Mouse (Mus musculus): ENCODE results near the gene Pacrg. TPM values are rescaled to one million over a fixed set of nuclear protein-coding genes. Genes with fewer than 3 reads are reported as not detected.

Gene Pacrg
- polyA plus RNA-seq, 1 experiment: 0.33 TPM

GRCm38 (mm10) chr17:10757455-10757854 lies 82.7 kb downstream of the Pacrg start:
- no peak for DNase-seq (ENCODE audit: low read depth, low spot score)
- 91% methylated on average over 5 of the region's 5 CpGs for WGBS

- no peak for DNase-seq (ENCODE audit: low read depth, low spot score)
- WGBS: 39% methylated on average over 4 of the region's 4 CpGs
Observed at GRCm38 (mm10) chr17:10744709-10745461, 95.2 kb downstream of the Pacrg start.

DNA sequence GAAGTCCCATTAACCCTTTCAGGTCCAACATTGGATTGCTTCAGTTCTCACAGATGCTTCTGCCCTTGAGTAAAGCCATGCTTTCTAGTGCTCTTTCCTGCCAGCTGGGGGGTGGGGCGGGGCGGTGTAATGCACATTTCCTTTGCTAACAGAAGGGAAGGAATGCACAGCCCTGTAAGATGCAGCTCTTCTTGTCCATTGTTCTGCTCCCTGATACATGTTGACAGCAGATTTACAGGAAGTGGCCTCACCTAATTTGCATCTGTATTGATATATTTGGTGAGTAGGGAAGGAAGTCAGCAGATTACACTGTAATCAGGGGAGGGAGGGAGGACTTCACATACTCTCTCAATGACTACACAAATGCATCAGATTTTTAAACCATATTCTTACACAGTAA lies 100.0 kb downstream of the Pacrg start:
- WGBS: 93% methylated on average over 2 of the region's 2 CpGs

DNA sequence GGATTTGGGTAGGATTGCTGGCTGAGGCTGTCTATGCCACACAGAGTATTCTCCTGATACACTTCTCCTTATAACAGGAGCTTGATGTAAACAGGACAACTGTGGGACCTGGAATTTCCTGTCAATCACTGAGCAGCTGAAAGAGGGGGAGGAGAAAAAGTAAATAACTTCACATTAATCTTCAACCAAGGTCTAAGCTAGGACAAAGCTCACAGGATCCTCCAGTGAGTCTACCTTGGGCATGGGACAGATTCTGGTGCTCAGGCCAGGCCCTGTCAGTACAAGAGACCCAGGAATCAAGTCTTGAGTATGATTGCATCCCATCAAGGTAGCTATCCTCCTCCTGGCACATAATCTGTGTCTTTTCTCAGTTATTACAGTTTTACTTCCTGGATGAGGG lies 102.1 kb downstream of the Pacrg start:
- DNase-seq (ENCODE audit: low read depth, low spot score): no peak

More for the DNA sequence above, 100.0 kb downstream of the Pacrg start:
- no peak for DNase-seq (ENCODE audit: low read depth, low spot score)

DNA sequence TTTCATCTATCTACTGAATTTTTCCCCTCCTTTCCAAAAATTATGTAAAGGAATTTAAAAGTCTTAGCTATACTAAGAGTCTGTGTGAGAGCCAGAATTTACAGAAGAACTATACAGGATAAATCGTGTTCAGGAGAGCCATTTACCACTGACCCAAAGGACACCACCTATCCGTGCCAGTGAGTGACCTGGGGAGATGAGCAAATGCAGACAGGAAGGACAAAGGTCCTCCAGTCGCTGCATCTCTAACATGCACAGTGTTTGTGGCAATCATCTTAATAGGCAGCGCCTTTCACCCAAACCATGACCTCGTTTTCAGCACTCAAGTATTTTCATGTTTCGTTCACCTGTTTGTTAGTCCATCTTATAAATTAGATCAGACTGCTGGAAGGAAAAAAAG lies 105.4 kb downstream of the Pacrg start:
- no peak for DNase-seq (ENCODE audit: low read depth, low spot score)
- whole genome bisulfite sequencing: 64% methylated on average over 6 of the region's 6 CpGs

- DNase-seq (ENCODE audit: low read depth, low spot score): no peak
- 38% methylated on average over 4 of the region's 4 CpGs for WGBS
Observed at GRCm38 (mm10) chr17:10732303-10733048, 107.6 kb downstream of the Pacrg start.

DNA sequence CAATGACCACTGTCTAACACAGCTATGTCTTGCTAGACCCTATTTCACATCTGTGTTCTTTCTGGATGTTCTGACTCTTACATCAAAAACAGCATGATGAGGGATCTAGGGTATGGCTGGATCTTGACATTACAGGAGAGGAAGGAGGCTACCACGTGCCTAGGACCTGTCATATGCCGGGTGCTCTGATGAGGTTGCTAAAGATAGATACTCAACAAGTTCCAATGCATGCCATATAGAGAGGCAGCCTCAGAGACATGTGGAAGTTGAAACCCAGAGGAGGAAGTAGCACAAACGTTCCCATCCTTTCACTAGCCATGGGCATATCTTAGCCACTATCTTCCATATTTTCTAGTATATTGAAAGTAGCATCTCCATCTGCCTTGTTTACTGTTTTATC lies 115.3 kb downstream of the Pacrg start:
- 81% methylated on average over 3 of the region's 3 CpGs for WGBS
- DNase-seq (ENCODE audit: low read depth, low spot score): no peak

DNA sequence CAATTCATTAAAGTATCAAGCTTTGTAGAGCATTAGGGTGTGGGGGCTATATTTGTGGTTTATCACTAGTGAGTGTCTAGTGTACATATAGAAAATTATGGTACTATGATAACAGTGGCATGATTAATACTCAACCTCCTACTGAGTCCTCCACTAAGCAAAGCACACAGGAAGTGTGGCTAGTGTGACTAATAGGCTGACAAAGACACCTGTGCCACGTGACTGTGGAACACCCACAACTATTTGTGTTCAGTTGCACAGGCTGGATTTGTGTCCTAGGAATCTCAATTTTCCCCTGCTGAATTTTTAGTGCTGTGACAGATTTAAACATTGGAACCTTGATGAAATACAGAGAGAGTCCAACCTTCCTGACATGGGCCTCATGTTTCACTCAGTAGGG lies 118.5 kb downstream of the Pacrg start:
- WGBS: 36% methylated on average over 1 of the region's 1 CpGs

GRCm38 (mm10) chr17:10717148-10717547 lies 123.0 kb downstream of the Pacrg start:
- no peak for DNase-seq (ENCODE audit: low read depth, low spot score)
- WGBS: 84% methylated on average over 1 of the region's 1 CpGs

More for the DNA sequence above, 118.5 kb downstream of the Pacrg start:
- no peak for DNase-seq (ENCODE audit: low read depth, low spot score)

DNA sequence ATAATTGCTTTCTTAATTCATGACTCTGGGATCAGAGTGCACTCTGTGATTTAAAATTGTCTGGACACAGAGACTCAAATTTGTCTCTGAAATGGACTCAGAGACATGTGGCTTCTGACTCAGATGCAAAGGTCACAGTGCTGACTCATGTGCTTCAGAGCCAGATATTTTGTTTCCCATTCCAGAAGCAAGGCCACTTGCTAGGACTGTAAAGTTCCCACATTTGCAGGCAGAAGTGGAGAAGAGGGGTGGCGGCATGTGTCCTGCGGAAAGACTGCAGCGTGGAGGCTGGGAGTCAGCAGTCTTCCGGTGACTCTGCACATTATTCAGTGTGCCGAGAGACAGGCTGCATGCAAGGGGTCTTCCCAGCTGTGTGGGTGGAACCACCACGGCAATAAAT lies 137.3 kb downstream of the Pacrg start:
- DNase-seq (ENCODE audit: low read depth, low spot score): no peak
- 48% methylated on average over 6 of the region's 6 CpGs for WGBS

DNA sequence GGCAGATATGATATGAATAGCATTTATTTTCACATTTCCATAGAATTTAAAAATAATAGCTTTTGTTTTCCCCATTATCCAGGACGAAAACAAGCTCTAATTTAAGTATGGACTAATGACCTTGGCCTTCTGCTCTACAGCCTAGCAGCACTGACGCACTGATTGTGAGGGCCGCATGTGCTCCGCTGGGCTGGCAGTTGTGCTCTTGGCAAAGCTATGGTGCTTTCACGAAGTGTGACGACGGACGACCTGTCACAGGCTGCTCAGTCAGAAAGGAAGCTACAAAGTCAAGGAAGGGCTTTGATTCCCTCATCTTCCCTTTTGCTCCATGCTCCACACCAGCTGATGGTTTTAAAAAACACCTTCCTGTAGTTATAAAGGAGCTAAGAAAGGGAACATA lies 142.1 kb downstream of the Pacrg start:
- no peak for DNase-seq (ENCODE audit: low read depth, low spot score)
- 74% methylated on average over 8 of the region's 8 CpGs for WGBS

DNA sequence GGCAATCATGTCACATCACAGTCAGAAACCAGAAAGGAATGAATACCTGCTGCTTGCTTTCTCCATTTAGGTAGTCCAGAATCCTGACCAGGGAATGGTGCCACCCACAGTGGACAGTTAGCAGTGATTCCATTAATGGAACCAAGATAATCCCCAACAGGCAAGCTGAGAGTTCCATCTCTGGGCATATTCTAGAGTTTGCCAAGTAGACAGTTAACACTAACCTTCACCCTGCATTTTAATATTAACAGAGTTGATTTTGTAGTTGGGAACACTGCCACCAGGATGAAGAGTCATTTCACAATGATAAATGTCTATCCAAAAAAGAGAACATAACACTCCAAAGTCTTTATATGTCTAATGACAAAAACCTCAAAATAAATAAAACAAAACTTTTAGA lies 144.7 kb downstream of the Pacrg start:
- no peak for DNase-seq (ENCODE audit: low read depth, low spot score)

DNA sequence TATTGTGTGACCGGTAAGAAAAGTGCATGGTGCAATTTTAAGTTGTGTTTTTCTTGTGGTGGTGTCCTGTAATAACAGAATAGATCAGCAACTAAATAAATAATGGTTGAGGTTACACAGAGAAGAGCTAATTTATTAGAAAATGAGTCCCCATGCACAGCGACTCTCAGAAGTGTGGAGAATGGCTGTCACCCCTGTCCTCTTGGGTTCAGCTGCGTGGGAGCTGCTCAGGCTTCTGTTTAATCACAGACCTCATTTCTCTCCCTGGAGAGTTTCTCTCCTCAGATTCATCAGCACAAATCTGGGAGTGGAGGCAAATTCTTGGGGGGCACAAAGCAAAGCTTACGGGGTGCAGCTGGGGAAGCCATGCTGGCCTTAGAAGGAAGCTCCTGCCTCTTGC lies 163.0 kb downstream of the Pacrg start:
- WGBS: 82% methylated on average over 4 of the region's 4 CpGs
- no peak for DNase-seq (ENCODE audit: low read depth, low spot score)

DNA sequence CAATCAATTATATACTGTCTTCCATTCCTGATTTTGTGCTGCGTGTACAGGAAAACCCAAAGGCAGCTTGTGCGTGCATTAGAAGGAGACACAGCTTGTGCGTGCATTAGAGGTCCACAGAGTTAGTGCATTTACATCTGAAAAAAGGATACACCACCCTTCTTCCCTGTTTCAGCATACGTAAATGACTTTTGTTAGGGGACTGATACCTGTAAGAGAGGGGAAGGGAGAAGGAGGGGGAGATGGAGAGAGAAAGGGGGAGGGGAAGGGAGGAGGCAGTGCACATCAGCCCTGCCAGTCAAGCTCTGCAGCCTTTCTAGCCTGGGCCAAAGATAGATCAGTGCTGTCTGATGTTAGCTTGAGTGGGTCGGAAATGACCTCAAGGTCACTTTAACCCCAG lies 164.6 kb downstream of the Pacrg start:
- DNase-seq (ENCODE audit: low read depth, low spot score): no peak

DNA sequence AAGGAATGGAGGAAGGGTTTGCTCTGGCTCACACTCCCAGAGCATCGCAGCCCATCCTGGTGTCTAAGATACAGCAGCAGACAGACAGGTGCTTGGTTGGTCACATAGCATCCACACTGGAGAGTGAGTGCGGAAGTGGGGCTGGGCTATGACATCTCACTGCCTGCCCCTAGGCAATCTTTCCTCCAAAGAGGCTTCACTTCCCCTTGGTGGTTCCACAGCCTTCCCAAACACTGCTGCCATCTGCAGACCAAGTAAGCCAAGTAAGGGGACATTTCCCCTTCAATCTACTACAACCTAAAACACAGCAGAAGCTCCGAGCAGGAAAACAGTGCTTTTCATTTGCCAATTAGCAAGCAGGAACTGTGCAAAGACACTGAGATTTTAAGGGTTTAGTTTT lies 165.1 kb downstream of the Pacrg start:
- DNase-seq (ENCODE audit: low read depth, low spot score): no peak
- WGBS: 70% methylated on average over 3 of the region's 3 CpGs

More for the DNA sequence above, 164.6 kb downstream of the Pacrg start:
- WGBS: 78% methylated on average over 5 of the region's 5 CpGs

DNA sequence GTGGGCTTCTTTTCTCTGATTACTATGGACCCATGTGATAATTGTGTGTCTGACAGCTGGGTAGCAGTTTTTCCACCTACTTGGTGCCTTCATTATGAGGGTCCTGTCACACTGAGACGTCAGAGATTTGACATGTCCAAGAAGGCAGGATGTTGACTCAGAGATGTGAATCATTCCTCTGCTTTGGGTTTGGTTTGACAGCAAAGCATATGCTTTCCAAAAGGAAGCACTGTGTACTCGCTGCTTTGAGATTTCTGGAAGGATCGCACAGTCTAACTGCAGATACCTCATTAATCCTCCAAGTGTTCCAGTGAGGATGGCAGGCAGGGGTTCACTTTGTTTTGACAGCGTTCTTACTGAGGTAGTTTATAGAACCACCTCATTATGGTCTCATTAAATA lies 178.8 kb downstream of the Pacrg start:
- DNase-seq (ENCODE audit: low read depth, low spot score): no peak
- WGBS: 72% methylated on average over 4 of the region's 4 CpGs

GRCm38 (mm10) chr17:10643604-10644003 lies 196.5 kb downstream of the Pacrg start:
- 56% methylated on average over 7 of the region's 7 CpGs for WGBS
- no peak for DNase-seq (ENCODE audit: low read depth, low spot score)

DNA sequence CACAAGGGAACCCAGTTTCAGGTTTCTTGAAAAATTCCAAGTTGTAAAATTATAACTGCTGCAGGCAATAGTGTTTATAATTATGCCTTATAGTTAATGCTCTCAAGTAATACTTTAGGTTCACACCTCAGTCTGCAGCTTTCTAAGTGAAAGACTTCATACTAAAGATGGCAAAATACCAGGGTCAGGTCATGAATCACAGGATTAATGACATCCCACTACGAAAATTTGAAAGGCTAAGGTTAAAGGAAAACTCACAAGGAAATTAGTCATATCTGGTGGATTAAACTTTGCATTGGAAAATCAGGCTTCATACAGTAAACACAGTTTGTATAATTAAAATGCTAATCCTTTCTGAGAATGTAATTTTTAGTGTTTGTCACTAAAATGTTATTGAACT lies 200.3 kb downstream of the Pacrg start:
- DNase-seq (ENCODE audit: low read depth, low spot score): no peak
- WGBS: 42% methylated on average over 1 of the region's 1 CpGs

- no peak for DNase-seq (ENCODE audit: low read depth, low spot score)
- WGBS: 78% methylated on average over 8 of the region's 8 CpGs
Observed at GRCm38 (mm10) chr17:10635955-10636470, 204.1 kb downstream of the Pacrg start.

GRCm38 (mm10) chr17:10635470-10635869 lies 204.6 kb downstream of the Pacrg start:
- 94% methylated on average over 11 of the region's 11 CpGs for WGBS
- no peak for DNase-seq (ENCODE audit: low read depth, low spot score)

GRCm38 (mm10) chr17:10635046-10635445 lies 205.1 kb downstream of the Pacrg start:
- DNase-seq (ENCODE audit: low read depth, low spot score): no peak
- 91% methylated on average over 6 of the region's 6 CpGs for WGBS
